Mouse (Mus musculus) C2C12 (cell line): ENCODE results near the gene Hes7. TPM values are rescaled to one million over a fixed set of nuclear protein-coding genes. Genes with fewer than 3 reads are reported as not detected.
A peak's percentile ranks its signal among the peaks of the same experiment; 100 is the strongest.

Experiments
- H3K27me3 ChIP-seq: one replicate; pipeline ENCODE4 v1.6.1; 2011; ENCODE audit not compliant: control insufficient read depth, insufficient read depth, insufficient read length
- H3K36me3 ChIP-seq: one replicate; pipeline ENCODE4 v1.6.1; 2011; ENCODE audit not compliant: control insufficient read depth, insufficient read depth
- H3K4me3 ChIP-seq: one replicate; pipeline ENCODE4 v1.5.1; 2011; ENCODE audit warnings: mild to moderate bottlenecking, control low read depth; ENCODE audit not compliant: poor library complexity, insufficient read depth, severe bottlenecking
- H3K79me2 ChIP-seq: one replicate; pipeline ENCODE4 v1.6.1; 2011; ENCODE audit not compliant: control insufficient read depth, insufficient read depth
- H3K79me3 ChIP-seq: one replicate; pipeline ENCODE4 v1.6.1; 2011; ENCODE audit warnings: low read depth, control low read depth
- H3ac ChIP-seq: one replicate; pipeline ENCODE3; 2011; ENCODE audit warnings: low read depth; ENCODE audit not compliant: control insufficient read depth, insufficient read length
- CEBPB ChIP-seq: IDR thresholded peaks from one replicate; pipeline ENCODE4 v1.6.1; 2011; ENCODE audit warnings: low read depth, mild to moderate bottlenecking, control low read depth, moderate library complexity
- CTCF ChIP-seq: IDR thresholded peaks from one replicate; pipeline ENCODE4 v1.5.1; 2011; ENCODE audit not compliant: control insufficient read depth, insufficient read depth, insufficient read length
- FOSL1 ChIP-seq: IDR thresholded peaks from one replicate; pipeline ENCODE4 v1.8.0; 2011; ENCODE audit warnings: mild to moderate bottlenecking, low read length; ENCODE audit not compliant: poor library complexity, insufficient read depth, severe bottlenecking
- MAX ChIP-seq: IDR thresholded peaks from one replicate; pipeline ENCODE4 v1.6.1; 2011; ENCODE audit warnings: mild to moderate bottlenecking, control low read depth
- MYOD1 ChIP-seq: IDR thresholded peaks from one replicate; pipeline ENCODE4 v1.6.1; 2011; ENCODE audit warnings: low read depth; ENCODE audit not compliant: control insufficient read depth, insufficient read length
- MYOG ChIP-seq: IDR thresholded peaks from one replicate; pipeline ENCODE4 v1.6.1; 2011; ENCODE audit not compliant: control insufficient read depth, insufficient read length; ENCODE audit errors: extremely low read depth
- USF1 ChIP-seq: IDR thresholded peaks from one replicate; pipeline ENCODE4 v1.6.1; 2011; ENCODE audit warnings: low read depth, mild to moderate bottlenecking, control low read depth, moderate library complexity
- polyA plus RNA-seq: library from polyadenylated mRNA; unstranded; fragments of >200 nt; fragmentation: generic; extraction: Trizol; gene quantifications from one replicate; pipeline ENCODE4 v1.2.1, GENCODE M21; 2012; ENCODE audit warnings: missing spikeins

Hes7 gene
- polyA plus RNA-seq, 1 experiment, result 0.06 TPM

DNA sequence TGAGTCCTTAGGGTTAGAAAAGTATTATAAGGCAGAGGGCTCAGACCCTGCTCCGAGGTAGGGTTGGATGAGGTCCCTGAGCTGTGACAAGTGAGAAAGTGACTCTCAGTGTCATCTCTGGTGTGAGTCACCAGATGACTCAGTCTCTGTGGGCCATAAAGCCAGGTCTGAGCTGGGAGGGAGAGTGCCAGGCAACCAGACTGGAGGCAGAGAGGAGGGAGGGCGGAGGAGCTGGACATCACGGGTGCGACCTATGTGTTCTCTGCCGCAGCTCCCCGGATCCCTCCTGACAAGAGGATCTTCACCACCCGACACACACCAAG is 17.8 kb upstream of the Hes7 start:
- H3ac ChIP-seq, result peak overlapping the region; percentile 21
- H3K79me3 ChIP-seq, result peaks cover 3% of the 10 kb centered on the region
- H3K36me3 ChIP-seq, result peaks cover 45% of the 10 kb centered on the region
- no peaks in the 10 kb centered on the region for H3K27me3 ChIP-seq
- peak; percentile 86 for TF ChIP-seq FOSL1
- TF ChIP-seq MYOG, result no peak
- H3K4me3 ChIP-seq, result no peak overlapping the region
- H3K79me2 ChIP-seq, result peaks cover 25% of the 10 kb centered on the region

DNA sequence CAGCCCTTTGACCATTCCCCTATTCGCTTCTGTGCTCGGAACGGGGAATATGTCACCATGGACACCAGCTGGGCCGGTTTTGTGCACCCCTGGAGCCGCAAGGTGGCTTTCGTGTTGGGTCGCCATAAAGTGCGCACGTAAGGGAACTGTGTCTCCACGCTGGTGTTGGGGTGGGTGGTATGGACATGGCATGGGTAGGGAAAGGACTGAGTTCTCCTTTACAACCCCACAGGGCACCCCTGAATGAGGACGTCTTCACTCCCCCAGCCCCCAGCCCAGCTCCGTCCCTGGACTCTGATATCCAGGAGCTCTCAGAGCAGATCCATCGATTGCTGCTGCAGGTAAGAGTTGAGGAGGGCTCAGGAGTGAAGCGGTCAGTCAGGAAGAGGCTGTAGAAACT is 17.1 kb upstream of the Hes7 start:
- H3K4me3 ChIP-seq, result no peak overlapping the region
- H3K79me2 ChIP-seq, result peaks cover 25% of the 10 kb centered on the region
- TF ChIP-seq MYOD1 (no peak), FOSL1 (no peak), CTCF (no peak), MAX (no peak), MYOG (no peak), USF1 (no peak), CEBPB (no peak)
- peaks cover 3% of the 10 kb centered on the region for H3K79me3 ChIP-seq
- no peaks in the 10 kb centered on the region for H3K27me3 ChIP-seq
- peaks cover 48% of the 10 kb centered on the region for H3K36me3 ChIP-seq
- no peak overlapping the region for H3ac ChIP-seq

- H3K27me3 ChIP-seq, result no peaks in the 10 kb centered on the region
- peaks cover 25% of the 10 kb centered on the region for H3K79me2 ChIP-seq
- peaks cover 48% of the 10 kb centered on the region for H3K36me3 ChIP-seq
- H3K79me3 ChIP-seq, result peaks cover 3% of the 10 kb centered on the region
- TF ChIP-seq MYOD1 (no peak), USF1 (no peak), MAX (no peak), MYOG (no peak), FOSL1 (no peak)
- H3K4me3 ChIP-seq, result no peak overlapping the region
- no peak overlapping the region for H3ac ChIP-seq
Measured at GRCm38 (mm10) chr11:69103531-69104435, 16.4 kb upstream of the Hes7 start.

DNA sequence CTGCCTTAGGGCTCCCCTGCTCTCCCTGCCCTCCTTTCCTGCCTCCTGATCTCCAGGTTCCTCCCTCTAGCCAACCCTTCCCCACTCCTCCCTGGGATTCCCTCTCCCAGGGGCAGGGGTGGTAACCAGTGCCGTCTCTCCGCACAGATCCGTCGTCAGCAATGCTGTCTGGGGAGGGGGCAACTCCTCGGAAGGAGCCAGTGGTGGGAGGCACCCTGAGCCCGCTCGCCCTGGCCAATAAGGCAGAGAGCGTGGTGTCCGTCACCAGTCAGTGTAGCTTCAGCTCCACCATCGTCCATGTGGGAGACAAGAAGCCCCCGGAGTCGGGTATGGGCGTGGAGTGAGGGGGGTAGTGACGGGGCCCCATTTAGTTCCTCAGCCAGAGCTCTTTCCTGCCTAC is 15.7 kb upstream of the Hes7 start:
- TF ChIP-seq MYOD1 (no peak), USF1 (no peak), FOSL1 (no peak), CEBPB (no peak), MYOG (no peak), MAX (no peak), CTCF (no peak)
- Histone ChIP-seq H3K4me3 (no peak overlapping the region), H3K27me3 (no peaks in the 10 kb centered on the region), H3K36me3 (peaks cover 53% of the 10 kb centered on the region), H3ac (no peak overlapping the region), H3K79me2 (peaks cover 18% of the 10 kb centered on the region), H3K79me3 (peaks cover 3% of the 10 kb centered on the region)

GRCm38 (mm10) chr11:69105227-69105626 is 15.0 kb upstream of the Hes7 start:
- H3K79me2 ChIP-seq, result peaks cover 14% of the 10 kb centered on the region
- TF ChIP-seq MAX, result no peak
- TF ChIP-seq MYOG, result no peak
- no peak for TF ChIP-seq CEBPB
- TF ChIP-seq USF1, result no peak
- no peak for TF ChIP-seq FOSL1
- no peak for TF ChIP-seq CTCF
- no peak for TF ChIP-seq MYOD1
- peaks cover 53% of the 10 kb centered on the region for H3K36me3 ChIP-seq
- H3K27me3 ChIP-seq, result no peaks in the 10 kb centered on the region
- H3ac ChIP-seq, result no peak overlapping the region
- no peak overlapping the region for H3K4me3 ChIP-seq
- H3K79me3 ChIP-seq, result peaks cover 3% of the 10 kb centered on the region

DNA sequence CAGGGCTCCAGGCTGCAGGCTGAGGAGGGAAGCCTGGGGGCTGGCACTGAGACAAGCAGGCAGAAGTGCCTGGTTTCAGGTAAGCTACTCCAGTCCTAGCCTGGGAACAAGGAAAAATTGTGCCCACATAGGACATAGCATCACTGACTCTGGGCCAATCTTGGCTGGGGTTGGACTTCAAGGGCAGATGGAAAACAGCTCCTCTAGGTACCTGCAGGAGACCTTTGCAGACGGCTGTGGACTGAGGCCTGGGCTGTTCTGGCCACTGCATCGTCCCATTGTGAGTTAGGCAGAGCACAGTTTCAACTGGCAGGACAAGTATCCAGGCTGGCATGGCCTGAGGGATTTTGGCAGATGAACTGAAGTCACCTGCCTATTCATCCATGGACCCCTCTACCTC is 14.4 kb upstream of the Hes7 start:
- peaks cover under 1% of the 10 kb centered on the region for H3K79me3 ChIP-seq
- no peaks in the 10 kb centered on the region for H3K27me3 ChIP-seq
- H3K36me3 ChIP-seq, result peaks cover 52% of the 10 kb centered on the region
- TF ChIP-seq MYOD1 (no peak), CTCF (no peak), USF1 (no peak), MYOG (no peak), FOSL1 (no peak), MAX (no peak), CEBPB (no peak)
- H3ac ChIP-seq, result no peak overlapping the region
- peaks cover 8% of the 10 kb centered on the region for H3K79me2 ChIP-seq
- no peak overlapping the region for H3K4me3 ChIP-seq
